Mouse (Mus musculus): Measurements from ENCODE around the gene CK137956. TPM values are rescaled to one million over a fixed set of nuclear protein-coding genes. Genes with fewer than 3 reads are reported as not detected.

Gene CK137956
- 0.94 and 1.5 TPM in 2 replicates for polyA plus RNA-seq (2014; fragmentation: Nextera tagmentation; extraction: Ambion mirVana)

- 4% methylated on average over 39 of the region's 39 CpGs for WGBS
- peak within 1 kb of the TSS; percentile 20; the same call in 1 of the 2 replicates for H3K4me2 ChIP-seq (replicated peaks; ENCODE audit: low read depth, low read length)
- no peaks in the 10 kb centered on the region for H3K9me3 ChIP-seq (ENCODE audit: control insufficient read depth, low read length)
- no peak within 1 kb of the TSS for H3K9ac ChIP-seq (ENCODE audit: low read depth, low read length)
- no peaks in the 10 kb centered on the region; the same call in 1 of the 2 replicates for H3K4me1 ChIP-seq (replicated peaks; ENCODE audit: control insufficient read depth, insufficient read depth, low read length)
- H3K36me3 ChIP-seq (ENCODE audit: control insufficient read depth, insufficient read depth, low read length): no peaks in the 10 kb centered on the region
- H3K4me3 ChIP-seq (ENCODE audit: low read depth, low read length): no peak within 1 kb of the TSS
- no peak within 1 kb of the TSS for H3K27ac ChIP-seq (ENCODE audit: low read depth, low read length)
- ATAC-seq (ENCODE audit: low FRiP score) (no peak), DNase-seq (ENCODE audit: low spot score) (peak; percentile 54)
- peaks cover 5% of the 10 kb centered on the region for H3K27me3 ChIP-seq (ENCODE audit: control insufficient read depth, insufficient read depth, low read length)
These were observed at the start of gene CK137956 for GRCm38 (mm10) chr4:127970901-127971868. CK137956 (minus strand) TSS chr4:127970951.

- no peak overlapping the region for H3K27ac ChIP-seq (ENCODE audit: low read depth, low read length)
- H3K4me1 ChIP-seq (replicated peaks; ENCODE audit: control insufficient read depth, insufficient read depth, low read length): no peaks in the 10 kb centered on the region
- no peaks in the 10 kb centered on the region for H3K36me3 ChIP-seq (ENCODE audit: control insufficient read depth, insufficient read depth, low read length)
- H3K4me3 ChIP-seq (ENCODE audit: low read depth, low read length): no peak overlapping the region
- 89% methylated on average over 2 of the region's 2 CpGs for WGBS
- no peak for ATAC-seq (ENCODE audit: low FRiP score)
- H3K9me3 ChIP-seq (ENCODE audit: control insufficient read depth, low read length): no peaks in the 10 kb centered on the region
- H3K27me3 ChIP-seq (ENCODE audit: control insufficient read depth, insufficient read depth, low read length): no peaks in the 10 kb centered on the region
- no peak overlapping the region for H3K9ac ChIP-seq (ENCODE audit: low read depth, low read length)
- DNase-seq (ENCODE audit: low spot score): no peak
- no peak overlapping the region for H3K4me2 ChIP-seq (replicated peaks; ENCODE audit: low read depth, low read length)
These were observed 48.7 kb upstream of the CK137956 start for GRCm38 (mm10) chr4:128019465-128019864.

- DNase-seq (ENCODE audit: low spot score): no peak
- 76% methylated on average over 3 of the region's 3 CpGs for WGBS
- Histone ChIP-seq H3K27ac (ENCODE audit: low read depth, low read length) (no peak overlapping the region), H3K4me3 (ENCODE audit: low read depth, low read length) (no peak overlapping the region), H3K4me1 (replicated peaks; ENCODE audit: control insufficient read depth, insufficient read depth, low read length) (no peaks in the 10 kb centered on the region), H3K36me3 (ENCODE audit: control insufficient read depth, insufficient read depth, low read length) (no peaks in the 10 kb centered on the region), H3K9me3 (ENCODE audit: control insufficient read depth, low read length) (no peaks in the 10 kb centered on the region), H3K9ac (ENCODE audit: low read depth, low read length) (no peak overlapping the region), H3K4me2 (replicated peaks; ENCODE audit: low read depth, low read length) (no peak overlapping the region), H3K27me3 (ENCODE audit: control insufficient read depth, insufficient read depth, low read length) (no peaks in the 10 kb centered on the region)
- ATAC-seq (ENCODE audit: low FRiP score): no peak
These were observed 34.2 kb upstream of the CK137956 start for GRCm38 (mm10) chr4:128004797-128005452.

- Histone ChIP-seq H3K27me3 (ENCODE audit: control insufficient read depth, insufficient read depth, low read length) (no peaks in the 10 kb centered on the region), H3K4me3 (ENCODE audit: low read depth, low read length) (no peak overlapping the region), H3K4me1 (replicated peaks; ENCODE audit: control insufficient read depth, insufficient read depth, low read length) (no peaks in the 10 kb centered on the region), H3K9me3 (ENCODE audit: control insufficient read depth, low read length) (no peaks in the 10 kb centered on the region), H3K36me3 (ENCODE audit: control insufficient read depth, insufficient read depth, low read length) (no peaks in the 10 kb centered on the region), H3K27ac (ENCODE audit: low read depth, low read length) (no peak overlapping the region), H3K4me2 (replicated peaks; ENCODE audit: low read depth, low read length) (no peak overlapping the region), H3K9ac (ENCODE audit: low read depth, low read length) (no peak overlapping the region)
- 82% methylated on average over 4 of the region's 4 CpGs for WGBS
- no peak for DNase-seq (ENCODE audit: low spot score)
- ATAC-seq (ENCODE audit: low FRiP score): no peak
These were observed 31.9 kb upstream of the CK137956 start for GRCm38 (mm10) chr4:128002638-128003101.

- Histone ChIP-seq H3K9me3 (ENCODE audit: control insufficient read depth, low read length) (no peaks in the 10 kb centered on the region), H3K36me3 (ENCODE audit: control insufficient read depth, insufficient read depth, low read length) (no peaks in the 10 kb centered on the region), H3K27me3 (ENCODE audit: control insufficient read depth, insufficient read depth, low read length) (no peaks in the 10 kb centered on the region), H3K4me3 (ENCODE audit: low read depth, low read length) (no peak overlapping the region), H3K4me1 (replicated peaks; ENCODE audit: control insufficient read depth, insufficient read depth, low read length) (no peaks in the 10 kb centered on the region), H3K27ac (ENCODE audit: low read depth, low read length) (no peak overlapping the region), H3K9ac (ENCODE audit: low read depth, low read length) (no peak overlapping the region), H3K4me2 (replicated peaks; ENCODE audit: low read depth, low read length) (no peak overlapping the region)
- ATAC-seq (ENCODE audit: low FRiP score) (no peak), DNase-seq (ENCODE audit: low spot score) (no peak)
- 88% methylated on average over 3 of the region's 3 CpGs for WGBS
These were observed 28.5 kb upstream of the CK137956 start for GRCm38 (mm10) chr4:127999281-127999680.

- peaks cover 2% of the 10 kb centered on the region for H3K4me1 ChIP-seq (replicated peaks; ENCODE audit: control insufficient read depth, insufficient read depth, low read length)
- ATAC-seq (ENCODE audit: low FRiP score): no peak
- H3K9ac ChIP-seq (ENCODE audit: low read depth, low read length): no peak overlapping the region
These were observed 18.7 kb upstream of the CK137956 start for GRCm38 (mm10) chr4:127989347-127989995.

GRCm38 (mm10) chr4:127988526-127989180 is 17.9 kb upstream of the CK137956 start:
- Histone ChIP-seq H3K27ac (ENCODE audit: low read depth, low read length) (no peak overlapping the region), H3K4me1 (replicated peaks; ENCODE audit: control insufficient read depth, insufficient read depth, low read length) (peaks cover 2% of the 10 kb centered on the region), H3K4me3 (ENCODE audit: low read depth, low read length) (peak overlapping the region; percentile 61), H3K36me3 (ENCODE audit: control insufficient read depth, insufficient read depth, low read length) (no peaks in the 10 kb centered on the region), H3K9me3 (ENCODE audit: control insufficient read depth, low read length) (no peaks in the 10 kb centered on the region), H3K4me2 (replicated peaks; ENCODE audit: low read depth, low read length) (peak overlapping the region; percentile 86), H3K9ac (ENCODE audit: low read depth, low read length) (peak overlapping the region; percentile 73), H3K27me3 (ENCODE audit: control insufficient read depth, insufficient read depth, low read length) (peaks cover 38% of the 10 kb centered on the region)
- WGBS: 1% methylated on average over 32 of the region's 39 CpGs
- peak; percentile 45 for DNase-seq (ENCODE audit: low spot score)
- peak; percentile 13; the same call in 1 of the 2 replicates for ATAC-seq (ENCODE audit: low FRiP score)

More at GRCm38 (mm10) chr4:127989347-127989995, 18.7 kb upstream of the CK137956 start:
- 10% methylated on average over 18 of the region's 18 CpGs for WGBS
- Histone ChIP-seq H3K27me3 (ENCODE audit: control insufficient read depth, insufficient read depth, low read length) (peaks cover 38% of the 10 kb centered on the region), H3K9me3 (ENCODE audit: control insufficient read depth, low read length) (no peaks in the 10 kb centered on the region), H3K4me3 (ENCODE audit: low read depth, low read length) (peak overlapping the region; percentile 61), H3K27ac (ENCODE audit: low read depth, low read length) (no peak overlapping the region), H3K4me2 (replicated peaks; ENCODE audit: low read depth, low read length) (peak overlapping the region; percentile 86), H3K36me3 (ENCODE audit: control insufficient read depth, insufficient read depth, low read length) (no peaks in the 10 kb centered on the region)
- DNase-seq (ENCODE audit: low spot score): peak; percentile 60
